Mouse (Mus musculus): ENCODE results near the gene Rapgef2. TPM values are rescaled to one million over a fixed set of nuclear protein-coding genes. Genes with fewer than 3 reads are reported as not detected.

Gene Rapgef2
- polyA plus RNA-seq, 1 experiment = 17.7 TPM

- H3K27ac ChIP-seq (ENCODE audit: insufficient read depth, low read length) = no peak overlapping the region
- H3K27me3 ChIP-seq (ENCODE audit: control insufficient read depth, insufficient read depth, low read length, poor library complexity, severe bottlenecking) = no peaks in the 10 kb centered on the region
- H3K36me3 ChIP-seq (ENCODE audit: control insufficient read depth, insufficient read depth, low read length, poor library complexity, severe bottlenecking) = no peaks in the 10 kb centered on the region; the same call in 1 of the 2 replicates
- no peak overlapping the region for H3K9ac ChIP-seq (ENCODE audit: low read depth, poor library complexity, severe bottlenecking)
- no peaks in the 10 kb centered on the region for H3K9me3 ChIP-seq (replicated peaks; ENCODE audit: control insufficient read depth, insufficient read depth, low read length, poor library complexity, severe bottlenecking)
- H3K4me1 ChIP-seq (ENCODE audit: control insufficient read depth, insufficient read depth, low read length) = no peaks in the 10 kb centered on the region
- no peak overlapping the region for H3K4me3 ChIP-seq (ENCODE audit: low read depth, low read length)
- no peak for TF ChIP-seq CTCF (IDR thresholded peaks at IDR 0.05; ENCODE audit: low read depth, low read length)
- no peak for TF ChIP-seq EP300 (IDR thresholded peaks at IDR 0.05; ENCODE audit: insufficient read depth, low read depth, low read length)
- TF ChIP-seq POLR2A (IDR thresholded peaks at IDR 0.05; ENCODE audit: insufficient read depth, low read length) = no peak
These were observed 93.3 kb downstream of the Rapgef2 start for GRCm38 (mm10) chr3:79193001-79193400.

DNA sequence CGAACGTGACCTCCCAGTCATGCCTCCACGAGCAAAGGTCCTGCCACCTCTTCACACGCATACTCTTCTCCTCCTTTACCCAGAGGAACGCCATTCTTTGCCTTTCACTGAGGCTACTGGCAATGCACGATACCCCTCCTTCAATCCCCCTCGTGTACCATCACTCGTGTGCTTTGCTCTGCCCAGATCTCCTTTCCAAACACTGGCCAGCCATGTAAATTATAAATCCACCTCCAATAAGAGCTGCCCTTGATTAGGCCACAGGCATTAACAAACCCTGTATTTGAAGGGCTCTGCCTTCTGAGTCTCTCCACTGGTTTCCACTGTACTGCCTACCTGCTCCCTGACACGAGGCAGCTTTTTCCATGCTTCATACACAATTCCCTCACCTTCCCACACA, 94.3 kb downstream of the Rapgef2 start:
- no peak overlapping the region for H3K27ac ChIP-seq (ENCODE audit: insufficient read depth, low read length)

GRCm38 (mm10) chr3:79191471-79191870, 94.8 kb downstream of the Rapgef2 start:
- Histone ChIP-seq H3K4me1 (ENCODE audit: control insufficient read depth, insufficient read depth, low read length) (no peaks in the 10 kb centered on the region), H3K9ac (ENCODE audit: low read depth, poor library complexity, severe bottlenecking) (no peak overlapping the region), H3K4me3 (ENCODE audit: low read depth, low read length) (no peak overlapping the region), H3K27ac (ENCODE audit: insufficient read depth, low read length) (no peak overlapping the region), H3K9me3 (replicated peaks; ENCODE audit: control insufficient read depth, insufficient read depth, low read length, poor library complexity, severe bottlenecking) (no peaks in the 10 kb centered on the region), H3K27me3 (ENCODE audit: control insufficient read depth, insufficient read depth, low read length, poor library complexity, severe bottlenecking) (no peaks in the 10 kb centered on the region), H3K36me3 (ENCODE audit: control insufficient read depth, insufficient read depth, low read length, poor library complexity, severe bottlenecking) (no peaks in the 10 kb centered on the region; the same call in 1 of the 2 replicates)
- no peak for TF ChIP-seq CTCF (IDR thresholded peaks at IDR 0.05; ENCODE audit: low read depth, low read length)
- no peak for TF ChIP-seq POLR2A (IDR thresholded peaks at IDR 0.05; ENCODE audit: insufficient read depth, low read length)
- no peak for TF ChIP-seq EP300 (IDR thresholded peaks at IDR 0.05; ENCODE audit: insufficient read depth, low read depth, low read length)

More for the DNA sequence above, 94.3 kb downstream of the Rapgef2 start:
- Histone ChIP-seq H3K4me3 (ENCODE audit: low read depth, low read length) (no peak overlapping the region), H3K9me3 (replicated peaks; ENCODE audit: control insufficient read depth, insufficient read depth, low read length, poor library complexity, severe bottlenecking) (no peaks in the 10 kb centered on the region), H3K9ac (ENCODE audit: low read depth, poor library complexity, severe bottlenecking) (no peak overlapping the region), H3K36me3 (ENCODE audit: control insufficient read depth, insufficient read depth, low read length, poor library complexity, severe bottlenecking) (no peaks in the 10 kb centered on the region; the same call in 1 of the 2 replicates), H3K27me3 (ENCODE audit: control insufficient read depth, insufficient read depth, low read length, poor library complexity, severe bottlenecking) (no peaks in the 10 kb centered on the region), H3K4me1 (ENCODE audit: control insufficient read depth, insufficient read depth, low read length) (no peaks in the 10 kb centered on the region)
- TF ChIP-seq EP300 (IDR thresholded peaks at IDR 0.05; ENCODE audit: insufficient read depth, low read depth, low read length) (no peak), POLR2A (IDR thresholded peaks at IDR 0.05; ENCODE audit: insufficient read depth, low read length) (no peak), CTCF (IDR thresholded peaks at IDR 0.05; ENCODE audit: low read depth, low read length) (no peak)

DNA sequence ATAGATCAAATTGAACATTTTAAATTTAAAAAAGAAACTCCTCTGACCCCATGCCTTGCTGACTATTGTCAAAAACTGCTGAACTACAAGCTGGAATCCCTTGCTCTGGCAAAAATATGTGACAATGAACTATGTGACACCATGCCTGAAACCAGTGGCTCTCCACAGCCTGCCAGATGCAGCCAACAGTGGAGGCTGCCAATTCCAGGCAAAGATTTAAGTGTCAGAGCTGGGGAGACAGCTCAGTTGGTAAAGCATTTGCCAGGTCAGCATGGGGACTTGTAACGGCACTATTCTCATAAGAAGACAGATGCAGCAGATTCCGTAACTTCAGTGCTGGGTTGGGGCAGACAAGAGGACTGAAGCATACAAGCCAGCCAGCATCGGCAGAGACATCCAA, 95.9 kb downstream of the Rapgef2 start:
- no peak for TF ChIP-seq POLR2A (IDR thresholded peaks at IDR 0.05; ENCODE audit: insufficient read depth, low read length)
- Histone ChIP-seq H3K9me3 (replicated peaks; ENCODE audit: control insufficient read depth, insufficient read depth, low read length, poor library complexity, severe bottlenecking) (no peaks in the 10 kb centered on the region), H3K4me3 (ENCODE audit: low read depth, low read length) (no peak overlapping the region), H3K9ac (ENCODE audit: low read depth, poor library complexity, severe bottlenecking) (no peak overlapping the region), H3K27me3 (ENCODE audit: control insufficient read depth, insufficient read depth, low read length, poor library complexity, severe bottlenecking) (no peaks in the 10 kb centered on the region), H3K27ac (ENCODE audit: insufficient read depth, low read length) (no peak overlapping the region), H3K4me1 (ENCODE audit: control insufficient read depth, insufficient read depth, low read length) (no peaks in the 10 kb centered on the region), H3K36me3 (ENCODE audit: control insufficient read depth, insufficient read depth, low read length, poor library complexity, severe bottlenecking) (no peaks in the 10 kb centered on the region; the same call in 1 of the 2 replicates)

DNA sequence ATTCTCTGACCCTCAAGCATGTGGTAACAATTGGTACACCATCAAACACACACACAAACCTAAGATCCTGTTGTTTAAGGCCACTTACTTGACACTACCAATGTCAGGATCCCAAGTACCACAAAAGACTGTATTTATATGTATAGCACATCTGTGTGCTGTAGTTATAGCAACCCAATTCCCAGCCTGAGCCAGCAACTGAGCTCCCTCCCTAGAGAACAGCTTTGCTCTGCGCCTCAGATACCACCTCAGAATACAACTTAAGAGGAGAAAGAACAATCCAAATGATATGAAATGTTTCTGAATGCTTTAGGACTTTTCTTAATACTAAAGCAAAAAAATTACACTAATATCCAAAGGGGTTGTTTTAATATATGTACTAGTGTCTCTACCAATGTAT, 98.4 kb downstream of the Rapgef2 start:
- Histone ChIP-seq H3K4me3 (ENCODE audit: low read depth, low read length) (no peak overlapping the region), H3K27me3 (ENCODE audit: control insufficient read depth, insufficient read depth, low read length, poor library complexity, severe bottlenecking) (no peaks in the 10 kb centered on the region), H3K36me3 (ENCODE audit: control insufficient read depth, insufficient read depth, low read length, poor library complexity, severe bottlenecking) (no peaks in the 10 kb centered on the region; the same call in 1 of the 2 replicates), H3K27ac (ENCODE audit: insufficient read depth, low read length) (no peak overlapping the region), H3K9me3 (replicated peaks; ENCODE audit: control insufficient read depth, insufficient read depth, low read length, poor library complexity, severe bottlenecking) (no peaks in the 10 kb centered on the region), H3K4me1 (ENCODE audit: control insufficient read depth, insufficient read depth, low read length) (no peaks in the 10 kb centered on the region), H3K9ac (ENCODE audit: low read depth, poor library complexity, severe bottlenecking) (no peak overlapping the region)
- TF ChIP-seq EP300 (IDR thresholded peaks at IDR 0.05; ENCODE audit: insufficient read depth, low read depth, low read length) (no peak), CTCF (IDR thresholded peaks at IDR 0.05; ENCODE audit: low read depth, low read length) (no peak), POLR2A (IDR thresholded peaks at IDR 0.05; ENCODE audit: insufficient read depth, low read length) (no peak)

- Histone ChIP-seq H3K36me3 (ENCODE audit: control insufficient read depth, insufficient read depth, low read length, poor library complexity, severe bottlenecking) (no peaks in the 10 kb centered on the region), H3K9me3 (replicated peaks; ENCODE audit: control insufficient read depth, insufficient read depth, low read length, poor library complexity, severe bottlenecking) (no peaks in the 10 kb centered on the region), H3K27ac (ENCODE audit: insufficient read depth, low read length) (no peak overlapping the region), H3K4me3 (ENCODE audit: low read depth, low read length) (no peak overlapping the region), H3K27me3 (ENCODE audit: control insufficient read depth, insufficient read depth, low read length, poor library complexity, severe bottlenecking) (no peaks in the 10 kb centered on the region), H3K9ac (ENCODE audit: low read depth, poor library complexity, severe bottlenecking) (no peak overlapping the region), H3K4me1 (ENCODE audit: control insufficient read depth, insufficient read depth, low read length) (no peaks in the 10 kb centered on the region)
- TF ChIP-seq POLR2A (IDR thresholded peaks at IDR 0.05; ENCODE audit: insufficient read depth, low read length) = no peak
- no peak for TF ChIP-seq CTCF (IDR thresholded peaks at IDR 0.05; ENCODE audit: low read depth, low read length)
- TF ChIP-seq EP300 (IDR thresholded peaks at IDR 0.05; ENCODE audit: insufficient read depth, low read depth, low read length) = no peak
These were observed 104.0 kb downstream of the Rapgef2 start for GRCm38 (mm10) chr3:79182290-79182689.

Data from ES-Bruce4 (cell line).